Mouse (Mus musculus) lung, postnatal 0 days (tissue): ENCODE measurements around the gene Cpne5. TPM values are rescaled to one million over a fixed set of nuclear protein-coding genes. Genes with fewer than 3 reads are reported as not detected.
A peak's percentile ranks its signal among the peaks of the same experiment; 100 is the strongest.

Source experiments
- ATAC-seq: fragments of 200-750 bp; cut with Nextera tagmentation; 2 replicates; pipeline ENCODE4 v1.8.0; 2017; ENCODE audit warnings: moderate library complexity
- DNase-seq: peaks from one replicate; pipeline ENCODE4 v3.0.0-alpha.2; 2016; ENCODE audit warnings: low spot score
- H3K27ac ChIP-seq: fragments of 300-500 bp; sonication (generic); 2 replicates; pipeline ENCODE4 v1.5.1; 2014; ENCODE audit warnings: antibody characterized with exemption, mild to moderate bottlenecking, low read length, mixed read lengths
- H3K27me3 ChIP-seq: fragments of 300-500 bp; sonication (generic); replicated peaks from 2 replicates; pipeline ENCODE4 v1.6.1; 2014; ENCODE audit warnings: low read length, mixed read lengths; ENCODE audit not compliant: insufficient read depth
- H3K36me3 ChIP-seq: fragments of 300-500 bp; sonication (generic); 2 replicates; pipeline ENCODE4 v1.6.1; 2014; ENCODE audit warnings: low read length, mixed read lengths; ENCODE audit not compliant: insufficient read depth
- H3K4me1 ChIP-seq: fragments of 300-500 bp; sonication (generic); 2 replicates; pipeline ENCODE4 v1.6.1; 2014; ENCODE audit warnings: antibody characterized with exemption, low read depth, low read length, mixed read lengths; ENCODE audit not compliant: insufficient read depth
- H3K4me2 ChIP-seq: fragments of 300-500 bp; sonication (generic); replicated peaks from 2 replicates; pipeline ENCODE4 v1.6.1; 2014; ENCODE audit warnings: low read depth, mild to moderate bottlenecking, low read length, moderate library complexity, mixed read lengths
- H3K4me3 ChIP-seq: fragments of 300-500 bp; sonication (generic); 2 replicates; pipeline ENCODE4 v1.5.1; 2014; ENCODE audit warnings: low read depth, low read length
- H3K9ac ChIP-seq: fragments of 300-500 bp; sonication (generic); replicated peaks from 2 replicates; pipeline ENCODE4 v1.6.1; 2014; ENCODE audit warnings: low read depth, mild to moderate bottlenecking
- H3K9me3 ChIP-seq: fragments of 300-500 bp; sonication (generic); 2 replicates; pipeline ENCODE4 v1.6.1; 2016; ENCODE audit warnings: low read length, mixed read lengths
- CTCF ChIP-seq: IDR thresholded peaks from 2 replicates; pipeline ENCODE4 v1.5.1; 2016; ENCODE audit warnings: antibody characterized with exemption, mild to moderate bottlenecking
- EP300 ChIP-seq: IDR thresholded peaks from 2 replicates; pipeline ENCODE4 v1.6.1; 2016; ENCODE audit warnings: antibody characterized with exemption, mild to moderate bottlenecking, control low read depth
- WGBS: fragments of 180-500 bp; shearing (Covaris S2); extraction: QIAGEN DNeasy Blood & Tissue Kit; methylation state at CpG from one replicate; pipeline ENCODE4 v1.1.7; 2014; 5-methylcytosine and 5-hydroxymethylcytosine counted together
- polyA plus RNA-seq: library from polyadenylated mRNA; unstranded; fragments of >200 nt; fragmentation: Nextera tagmentation; extraction: Ambion mirVana; gene quantifications from 2 replicates; pipeline ENCODE4 v1.2.1, GENCODE M21; 2015

Cpne5 gene
- polyA plus RNA-seq, result 0.57 and 0.63 TPM in 2 replicates

DNA sequence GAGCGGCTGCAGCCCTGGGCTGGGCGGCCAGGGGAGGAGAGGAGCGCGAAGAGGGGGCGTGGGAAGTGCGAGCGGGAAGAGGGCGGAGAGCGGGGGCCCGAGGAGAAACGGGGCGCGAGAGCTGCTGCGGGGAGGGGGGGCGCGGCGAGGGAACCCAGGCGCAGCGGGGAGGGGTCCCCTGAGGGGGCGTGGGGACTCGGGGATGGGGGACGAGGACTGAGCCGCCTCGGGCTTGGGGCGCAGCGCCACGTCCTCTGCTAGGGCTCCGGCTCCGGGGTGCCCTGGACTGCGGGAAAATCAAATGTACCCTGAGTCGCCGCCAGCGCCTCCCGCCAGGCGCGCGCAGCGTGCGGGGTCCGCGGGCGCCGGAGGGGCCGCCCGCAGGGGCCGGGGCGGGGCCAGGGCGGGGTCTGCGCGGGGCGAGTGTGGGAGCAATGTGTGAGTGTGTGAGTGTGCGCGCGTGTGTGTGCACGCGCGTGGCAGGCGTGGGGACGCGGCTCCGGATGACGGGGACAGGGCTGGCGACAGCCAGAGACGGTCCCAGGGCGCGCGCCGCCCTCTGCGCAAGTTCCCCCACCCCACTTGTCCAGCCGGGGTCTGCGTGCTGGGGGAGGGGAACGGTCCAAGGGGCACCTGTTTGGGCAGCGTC, at the start of gene Cpne5:
Gene Cpne5 (minus strand): TSS at position 396 of the 649 bp plus-strand sequence.
- H3K4me2 ChIP-seq, result peak within 1 kb of the TSS; percentile 100
- 2% methylated on average over 32 of the region's 73 CpGs for WGBS
- H3K9me3 ChIP-seq, result no peaks in the 10 kb centered on the region
- ATAC-seq, result peak; percentile 56
- peak within 1 kb of the TSS; percentile 58 for H3K4me3 ChIP-seq
- TF ChIP-seq CTCF (no peak), EP300 (no peak)
- no peak within 1 kb of the TSS for H3K9ac ChIP-seq
- peaks cover 7% of the 10 kb centered on the region; the same call in 1 of the 2 replicates for H3K27me3 ChIP-seq
- H3K27ac ChIP-seq, result no peak within 1 kb of the TSS
- peak; percentile 18 for DNase-seq
- H3K36me3 ChIP-seq, result no peaks in the 10 kb centered on the region
- peaks cover 11% of the 10 kb centered on the region for H3K4me1 ChIP-seq

DNA sequence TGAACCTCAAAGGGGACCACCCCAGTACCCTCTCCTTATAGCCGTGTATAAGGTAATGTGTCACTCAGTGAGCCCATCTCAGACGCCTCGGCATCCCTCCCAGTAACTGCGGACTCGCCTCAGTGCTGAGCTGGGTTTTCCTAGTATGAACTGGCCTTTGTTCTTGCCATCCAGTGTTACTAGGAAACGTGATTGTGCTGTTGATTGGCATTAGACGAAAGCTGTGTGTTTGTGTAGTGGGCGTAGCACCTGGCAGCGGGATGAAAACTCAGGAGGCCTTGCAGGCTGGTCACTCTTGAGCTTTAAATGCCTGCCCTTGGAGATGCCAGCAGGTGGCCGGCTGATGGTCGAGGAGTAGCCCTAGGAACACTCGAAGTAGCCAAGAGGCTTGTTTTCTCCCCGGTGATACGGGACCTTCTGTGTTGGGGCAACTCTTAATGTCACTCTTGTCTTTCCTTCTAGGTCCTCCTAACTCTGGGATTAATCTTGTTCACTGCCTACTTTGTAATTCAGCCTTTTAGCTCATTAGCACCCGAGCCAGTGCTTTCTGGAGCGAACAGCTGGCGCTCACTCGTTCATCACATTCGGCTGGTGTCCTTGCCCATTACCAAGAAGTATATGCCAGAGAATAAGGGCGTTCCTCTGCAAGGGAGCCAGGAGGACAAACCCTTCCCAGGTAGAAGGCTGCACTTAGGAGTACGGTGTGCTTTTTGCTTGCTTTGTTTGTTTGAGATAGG, 44.4 kb upstream of the Cpne5 start:
- no peaks in the 10 kb centered on the region for H3K36me3 ChIP-seq
- H3K4me1 ChIP-seq, result no peaks in the 10 kb centered on the region
- H3K4me3 ChIP-seq, result no peak overlapping the region
- ATAC-seq (peak; percentile 69), DNase-seq (peak; percentile 57)
- no peak overlapping the region for H3K27ac ChIP-seq
- H3K9ac ChIP-seq, result no peak overlapping the region
- no peaks in the 10 kb centered on the region for H3K27me3 ChIP-seq
- H3K4me2 ChIP-seq, result no peak overlapping the region
- TF ChIP-seq EP300 (no peak), CTCF (peak; percentile 16; the same call in 1 of the 2 replicates)
- 59% methylated on average over 21 of the region's 21 CpGs for WGBS
- H3K9me3 ChIP-seq, result no peaks in the 10 kb centered on the region

DNA sequence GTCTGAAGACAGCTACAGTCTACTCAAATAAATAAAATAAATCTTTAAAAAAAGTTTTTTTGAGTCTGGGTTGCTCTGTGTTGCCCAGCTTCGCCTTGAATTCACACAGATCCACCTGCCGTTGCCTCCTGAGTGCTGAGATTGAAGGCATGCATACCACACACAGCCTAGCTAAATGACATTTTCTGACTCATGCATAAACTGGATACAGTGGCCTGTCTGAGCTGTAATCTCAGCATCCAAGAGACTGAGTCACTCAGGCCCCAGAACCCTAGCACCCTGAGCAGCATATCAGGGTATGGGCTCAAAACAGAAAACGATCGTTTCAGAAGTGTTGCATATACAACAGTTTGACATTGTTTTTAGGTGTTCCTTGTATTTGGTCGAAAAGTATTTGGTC, 43.6 kb upstream of the Cpne5 start:
- Histone ChIP-seq H3K36me3 (no peaks in the 10 kb centered on the region), H3K27ac (no peak overlapping the region), H3K4me3 (no peak overlapping the region), H3K9me3 (no peaks in the 10 kb centered on the region), H3K4me2 (no peak overlapping the region), H3K9ac (no peak overlapping the region), H3K27me3 (no peaks in the 10 kb centered on the region), H3K4me1 (no peaks in the 10 kb centered on the region)
- no peak for DNase-seq
- TF ChIP-seq CTCF (no peak), EP300 (no peak)
- ATAC-seq, result no peak
- 84% methylated on average over 5 of the region's 5 CpGs for WGBS

DNA sequence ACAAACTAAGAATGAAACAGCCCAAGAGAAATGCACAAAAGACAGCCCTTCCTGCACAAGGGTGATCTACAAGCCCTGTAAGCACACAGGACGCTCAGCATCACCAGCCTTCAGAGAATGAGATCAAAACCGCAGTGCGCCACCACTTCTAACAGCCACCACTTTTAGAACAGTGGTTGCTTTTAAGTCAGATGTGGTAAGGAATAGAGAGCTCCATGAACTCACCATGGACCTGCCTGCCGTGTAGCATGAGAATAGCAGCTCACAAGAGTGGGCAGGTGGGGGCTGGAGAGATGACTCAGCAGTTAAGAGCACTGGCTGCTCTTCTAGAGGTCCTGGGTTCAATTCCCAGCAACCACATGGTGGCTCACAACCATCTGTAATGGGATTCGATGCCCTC, 42.5 kb upstream of the Cpne5 start:
- TF ChIP-seq CTCF (no peak), EP300 (no peak)
- Histone ChIP-seq H3K4me3 (no peak overlapping the region), H3K4me1 (no peaks in the 10 kb centered on the region), H3K36me3 (no peaks in the 10 kb centered on the region), H3K4me2 (no peak overlapping the region), H3K27me3 (no peaks in the 10 kb centered on the region), H3K9me3 (no peaks in the 10 kb centered on the region), H3K27ac (no peak overlapping the region), H3K9ac (no peak overlapping the region)
- no peak for ATAC-seq
- DNase-seq, result no peak
- WGBS, result 92% methylated on average over 5 of the region's 5 CpGs

DNA sequence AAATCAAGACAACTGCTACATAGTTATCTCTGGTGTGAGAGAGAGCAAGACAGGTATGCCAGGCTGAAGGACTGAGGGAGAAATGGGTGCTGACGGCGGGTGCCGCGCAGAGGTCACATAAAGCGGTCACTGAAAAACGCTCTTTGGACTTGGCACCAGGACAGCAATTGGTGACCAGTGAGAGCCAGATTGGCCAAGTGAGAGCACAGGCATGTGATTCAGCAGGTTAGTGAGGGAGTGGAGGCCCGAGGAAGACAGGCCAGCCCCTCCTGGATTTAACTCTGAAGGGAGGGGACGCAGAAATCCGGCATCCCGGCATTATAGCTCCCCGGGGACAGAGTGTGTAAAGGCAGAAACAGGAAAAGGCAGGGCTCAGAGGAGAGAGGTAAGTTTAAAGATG, 35.9 kb upstream of the Cpne5 start:
- no peaks in the 10 kb centered on the region for H3K36me3 ChIP-seq
- no peak overlapping the region for H3K4me3 ChIP-seq
- no peaks in the 10 kb centered on the region for H3K27me3 ChIP-seq
- no peaks in the 10 kb centered on the region for H3K9me3 ChIP-seq
- no peak overlapping the region for H3K9ac ChIP-seq
- ATAC-seq (peak; percentile 30; the same call in 1 of the 2 replicates), DNase-seq (peak; percentile 49)
- no peaks in the 10 kb centered on the region for H3K4me1 ChIP-seq
- WGBS, result 65% methylated on average over 11 of the region's 11 CpGs
- TF ChIP-seq CTCF (no peak), EP300 (no peak)
- no peak overlapping the region for H3K4me2 ChIP-seq
- H3K27ac ChIP-seq, result no peak overlapping the region

DNA sequence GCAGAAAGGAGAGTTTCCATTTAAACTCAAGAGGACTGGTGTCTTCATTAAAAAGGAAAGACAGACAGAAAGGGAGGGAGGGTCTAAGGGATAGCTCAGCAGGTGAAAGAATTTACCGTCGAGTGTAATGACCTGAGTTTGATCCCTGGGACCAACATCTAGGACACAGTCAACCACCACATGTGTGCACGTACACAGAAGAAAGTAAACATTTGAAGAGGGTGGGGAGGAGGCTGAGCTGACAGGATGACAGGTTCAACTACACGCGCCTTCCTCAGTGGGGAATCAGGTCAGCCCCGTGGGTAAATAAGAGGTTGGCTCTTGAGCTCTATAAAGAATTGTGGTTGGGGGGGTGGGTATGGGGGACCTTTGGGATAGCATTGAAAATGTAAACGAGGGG, 35.2 kb upstream of the Cpne5 start:
- no peaks in the 10 kb centered on the region for H3K36me3 ChIP-seq
- TF ChIP-seq EP300 (no peak), CTCF (no peak)
- H3K4me3 ChIP-seq, result no peak overlapping the region
- no peak overlapping the region for H3K4me2 ChIP-seq
- no peaks in the 10 kb centered on the region for H3K9me3 ChIP-seq
- H3K9ac ChIP-seq, result no peak overlapping the region
- no peaks in the 10 kb centered on the region for H3K27me3 ChIP-seq
- no peak for DNase-seq
- WGBS, result 48% methylated on average over 7 of the region's 7 CpGs
- no peak overlapping the region for H3K27ac ChIP-seq
- no peak for ATAC-seq
- no peaks in the 10 kb centered on the region for H3K4me1 ChIP-seq
